Comparison of ENCODE assay signal across 1 mouse cellular context in the genomic region with DNA sequence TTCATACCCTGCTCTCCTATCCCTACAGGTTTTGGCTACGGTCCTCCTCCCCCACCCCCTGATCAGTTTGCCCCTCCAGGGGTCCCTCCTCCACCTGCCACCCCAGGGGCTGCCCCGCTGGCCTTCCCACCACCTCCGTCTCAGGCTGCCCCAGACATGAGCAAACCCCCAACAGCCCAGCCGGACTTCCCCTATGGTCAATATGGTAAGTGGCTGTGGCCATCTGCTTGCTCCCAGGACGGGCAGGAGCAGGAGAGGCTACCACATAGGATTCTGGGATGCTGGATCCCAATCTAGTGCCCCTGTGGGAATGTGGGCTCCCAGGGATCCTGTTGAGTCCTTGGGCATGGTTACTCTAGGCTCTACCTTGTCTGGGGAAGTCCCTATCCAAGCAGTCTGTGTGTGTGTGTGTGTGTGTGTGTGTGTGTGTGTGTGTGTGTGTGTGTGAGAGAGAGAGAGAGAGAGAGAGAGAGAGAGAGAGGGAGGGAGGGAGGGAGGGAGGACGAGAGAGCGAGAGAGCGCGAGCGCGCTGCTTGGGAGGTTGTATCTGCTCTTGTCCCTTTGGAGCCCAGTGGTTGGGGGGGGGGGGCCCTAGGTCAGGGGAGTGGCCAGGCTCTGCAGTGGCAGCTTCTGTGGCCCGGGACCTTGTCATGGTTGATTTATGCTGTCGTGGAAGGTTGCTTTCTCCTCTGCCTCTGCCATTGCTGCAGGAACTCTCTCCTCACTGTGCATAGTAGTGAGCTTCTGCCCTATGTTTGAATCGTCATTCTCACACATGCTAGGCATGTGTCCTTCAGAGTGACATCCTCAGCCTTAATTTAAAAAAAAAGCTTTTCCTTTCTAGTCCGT.
TF ChIP-seq lines count a peak whose summit lies in the region.

No protein-coding gene starts in this region.

TF ChIP-seq in CH12.LX, 34 proteins besides CTCF, POLR2A, EP300 and RAD21:
- TF ChIP-seq HCFC1 (IDR thresholded peaks at IDR 0.05; ENCODE audit: low read depth, low read length), result no peak
- peak; percentile 82 for TF ChIP-seq TCF12 (IDR thresholded peaks at IDR 0.05; ENCODE audit: low read depth, low read length)
- TF ChIP-seq ETS1 (conservative IDR thresholded peaks at IDR 0.05; ENCODE audit: low read depth, low read length), result peak; percentile 54; the same call in 1 of the 2 replicates
- no peak for TF ChIP-seq CHD2 (IDR thresholded peaks at IDR 0.05; ENCODE audit: low read length)
- TF ChIP-seq JUND (conservative IDR thresholded peaks at IDR 0.05; ENCODE audit: low read depth, low read length), result no peak
- no peak for TF ChIP-seq ZNF384 (IDR thresholded peaks at IDR 0.05; ENCODE audit: low read depth, low read length)
- no peak for TF ChIP-seq USF2 (conservative IDR thresholded peaks at IDR 0.05; ENCODE audit: low read depth, low read length)
- no peak for TF ChIP-seq PAX5 (IDR thresholded peaks at IDR 0.05; ENCODE audit: low read length)
- TF ChIP-seq ZC3H11A (IDR thresholded peaks at IDR 0.05; ENCODE audit: low read depth, low read length), result no peak
- TF ChIP-seq MAZ (IDR thresholded peaks at IDR 0.05; ENCODE audit: low read depth, low read length), result peak; percentile 84
- TF ChIP-seq MXI1 (IDR thresholded peaks at IDR 0.05; ENCODE audit: low read depth, low read length), result peak; percentile 52; the same call in 1 of the 2 replicates
- TF ChIP-seq IRF4 (IDR thresholded peaks at IDR 0.05; ENCODE audit: low read depth, low read length), result peak; percentile 44; the same call in 1 of the 2 replicates
- no peak for TF ChIP-seq BHLHE40 (IDR thresholded peaks at IDR 0.05; ENCODE audit: low read depth, low read length)
- TF ChIP-seq MAX (IDR thresholded peaks at IDR 0.05; ENCODE audit: low read length), result no peak
- TF ChIP-seq MEF2A (IDR thresholded peaks at IDR 0.05; ENCODE audit: borderline replicate concordance, low read depth, low read length), result peak; percentile 31; the same call in 1 of the 2 replicates
- TF ChIP-seq ELF1 (IDR thresholded peaks at IDR 0.05; ENCODE audit: low read depth, low read length), result 0 out of 2 replicates have a peak, but pooled peaks have one; percentile 12
- TF ChIP-seq MAFK (IDR thresholded peaks at IDR 0.05; ENCODE audit: insufficient replicate concordance, low read length), result no peak
